ENCODE assay signal across 14 mouse cellular contexts in genomic region chr8:34372666-34372980, GRCm38 (mm10).
DNase-seq lines count a peak whose midpoint lies in the region; ATAC-seq and TF ChIP-seq lines count a peak whose summit lies in the region.
"Had no signal": no experiment of that assay in that cellular context is flagged by ENCODE, and none has a peak within 500 bp of the region (broad histone marks: within the 10 kb centered on the region; RNA-seq: fewer than 3 reads in every experiment).

No protein-coding gene starts in this region.

- DNase-seq in cerebellum, postnatal 10 days = peak; percentile 39 to 53
- no peak for DNase-seq in cerebellum, postnatal 36 days
- DNase-seq in kidney, adult 9 months = peak; percentile 2
- DNase-seq in kidney, adult 11 months = no peak
- no peak for DNase-seq in midbrain, postnatal 0 days (ENCODE audit: low spot score)
- no peak for DNase-seq in thymus, postnatal 10 days (ENCODE audit: low spot score in 2 of 2)
- DNase-seq: cerebellum, adult 9-11 months; lung, postnatal 10 days; thymus, adult 2 months had no signal

- H3K9me3 ChIP-seq in midbrain, embryonic 13.5 days = no peaks in the 10 kb centered on the region
- H3K9me3 ChIP-seq in midbrain, postnatal 0 days (ENCODE audit: low read length) = no peaks in the 10 kb centered on the region
- no peaks in the 10 kb centered on the region for H3K9me3 ChIP-seq in midbrain, embryonic 15.5 days
- H3K9me3 ChIP-seq: heart, embryonic 13.5 days; liver, embryonic 12.5 days had no signal

- H3K4me3 ChIP-seq in midbrain, embryonic 13.5 days (replicated peaks) = no peak overlapping the region
- H3K4me3 ChIP-seq in midbrain, postnatal 0 days (ENCODE audit: low read depth, low read length) = no peak overlapping the region
- no peak overlapping the region for H3K4me3 ChIP-seq in midbrain, embryonic 15.5 days
- H3K4me3 ChIP-seq: heart, embryonic 13.5 days; liver, embryonic 12.5 days had no signal

- no peak for ATAC-seq in midbrain, embryonic 13.5 days
- ATAC-seq in midbrain, postnatal 0 days (ENCODE audit: low FRiP score) = no peak
- ATAC-seq in midbrain, embryonic 15.5 days (replicated peaks) = no peak
- ATAC-seq: inflammation-experienced regulatory T-cells, adult 6 months; liver, embryonic 12.5 days had no signal

- H3K4me2 ChIP-seq in midbrain, embryonic 13.5 days (replicated peaks) = no peak overlapping the region
- H3K4me2 ChIP-seq in midbrain, postnatal 0 days (ENCODE audit: low read depth, low read length, poor library complexity, severe bottlenecking) = no peak overlapping the region
- no peak overlapping the region; the same call in 1 of the 2 replicates for H3K4me2 ChIP-seq in midbrain, embryonic 15.5 days
- H3K4me2 ChIP-seq: heart, embryonic 13.5 days; liver, embryonic 12.5 days had no signal

- no peaks in the 10 kb centered on the region for H3K27me3 ChIP-seq in midbrain, embryonic 13.5 days
- H3K27me3 ChIP-seq in midbrain, postnatal 0 days (ENCODE audit: insufficient read depth, low read length) = no peaks in the 10 kb centered on the region
- H3K27me3 ChIP-seq in midbrain, embryonic 15.5 days (replicated peaks) = no peaks in the 10 kb centered on the region
- H3K27me3 ChIP-seq: liver, embryonic 12.5 days had no signal

- H3K36me3 ChIP-seq in midbrain, embryonic 13.5 days = no peaks in the 10 kb centered on the region
- no peaks in the 10 kb centered on the region for H3K36me3 ChIP-seq in midbrain, postnatal 0 days (ENCODE audit: insufficient read depth, low read length)
- no peaks in the 10 kb centered on the region for H3K36me3 ChIP-seq in midbrain, embryonic 15.5 days (replicated peaks)
- H3K36me3 ChIP-seq: heart, embryonic 13.5 days; liver, embryonic 12.5 days had no signal

- peaks cover 47% of the 10 kb centered on the region for H3K4me1 ChIP-seq in midbrain, embryonic 13.5 days (replicated peaks)
- no peaks in the 10 kb centered on the region for H3K4me1 ChIP-seq in midbrain, postnatal 0 days (ENCODE audit: insufficient read depth, low read length)
- peaks cover 31% of the 10 kb centered on the region for H3K4me1 ChIP-seq in midbrain, embryonic 15.5 days
- H3K4me1 ChIP-seq: liver, embryonic 12.5 days had no signal

- 50% methylated on average over 6 of the region's 6 CpGs for WGBS in midbrain, embryonic 13.5 days
- WGBS in midbrain, postnatal 0 days = 49% methylated on average over 6 of the region's 6 CpGs
- 59% methylated on average over 6 of the region's 6 CpGs for WGBS in midbrain, embryonic 15.5 days

- H3K27ac ChIP-seq in midbrain, embryonic 13.5 days = peak overlapping the region; percentile 69
- H3K27ac ChIP-seq in midbrain, postnatal 0 days (ENCODE audit: low read depth, low read length) = no peak overlapping the region
- H3K27ac ChIP-seq in midbrain, embryonic 15.5 days = peak overlapping the region; percentile 23; the same call in 1 of the 2 replicates
- H3K27ac ChIP-seq: heart, embryonic 13.5 days; liver, embryonic 12.5 days had no signal

- no peak overlapping the region for H3K9ac ChIP-seq in midbrain, embryonic 13.5 days (replicated peaks)
- H3K9ac ChIP-seq in midbrain, postnatal 0 days (replicated peaks; ENCODE audit: low read length, poor library complexity, severe bottlenecking) = no peak overlapping the region
- H3K9ac ChIP-seq in midbrain, embryonic 15.5 days = no peak overlapping the region
- H3K9ac ChIP-seq: heart, embryonic 13.5 days; liver, embryonic 12.5 days had no signal

- no peak for TF ChIP-seq CTCF in midbrain, postnatal 0 days (IDR thresholded peaks at IDR 0.05)

Comparison
In these comparisons a context has a peak if more than half of its experiments do, and no peak if none do; other contexts are left out.
1. DNase-seq: peak in cerebellum, postnatal 10 days (2 of 2) and kidney, adult 9 months (single experiment); none in cerebellum, postnatal 36 days (0 of 2), kidney, adult 11 months (single experiment), midbrain, postnatal 0 days (single experiment) and thymus, postnatal 10 days (0 of 2).